Mouse (Mus musculus): ENCODE results near the gene Apcs.

Gene Apcs

GRCm38 (mm10) chr1:172894777-172895357 is at the start of gene Apcs:
Apcs (minus strand) TSS chr1:172895041.
- DNase-seq (ENCODE audit: low read depth, low spot score): no peak

- no peak for DNase-seq (ENCODE audit: low read depth, low spot score)
Observed at GRCm38 (mm10) chr1:172932197-172932596, 37.4 kb upstream of the Apcs start.

- no peak for DNase-seq (ENCODE audit: low read depth, low spot score)
Observed at GRCm38 (mm10) chr1:172918450-172918849, 23.6 kb upstream of the Apcs start.

DNA sequence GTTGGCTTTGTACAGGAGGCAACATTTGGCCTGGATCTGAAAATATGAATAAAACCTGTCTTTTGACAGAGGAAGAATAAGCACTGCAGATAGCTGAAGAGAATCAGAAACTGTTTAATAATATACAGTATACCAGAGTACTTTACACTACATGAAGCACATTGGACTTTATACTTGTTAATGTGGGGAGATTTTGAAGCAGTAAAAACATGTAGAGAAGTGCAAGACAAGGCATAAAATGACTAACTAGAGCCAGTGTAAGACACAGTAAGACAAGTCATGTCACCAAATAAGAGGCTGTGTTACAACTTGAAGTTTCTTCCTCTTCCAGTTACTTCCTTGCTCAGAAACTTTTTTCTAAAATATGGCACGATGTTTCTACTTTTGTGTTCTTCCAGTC is 22.3 kb upstream of the Apcs start:
- DNase-seq (ENCODE audit: low read depth, low spot score): no peak

GRCm38 (mm10) chr1:172903313-172903712 is 8.5 kb upstream of the Apcs start:
- no peak for DNase-seq (ENCODE audit: low read depth, low spot score)

GRCm38 (mm10) chr1:172895435-172895834 is 594 bp upstream of the Apcs start:
- no peak for DNase-seq (ENCODE audit: low read depth, low spot score)

GRCm38 (mm10) chr1:172876675-172877074 is 18.2 kb downstream of the Apcs start:
- DNase-seq (ENCODE audit: low read depth, low spot score): no peak

- DNase-seq (ENCODE audit: low read depth, low spot score): no peak
Observed at GRCm38 (mm10) chr1:172875265-172875664, 19.6 kb downstream of the Apcs start.

GRCm38 (mm10) chr1:172848171-172848570 is 46.7 kb downstream of the Apcs start:
- DNase-seq (ENCODE audit: low read depth, low spot score): no peak

- no peak for DNase-seq (ENCODE audit: low read depth, low spot score)
Observed at GRCm38 (mm10) chr1:172847044-172847761, 47.6 kb downstream of the Apcs start.
